Mouse (Mus musculus): ENCODE data around the gene Maz.

Maz gene

GRCm38 (mm10) chr7:127020901-127021562 is 5.8 kb downstream of the Maz start, which contains the start of the genes Gm42742 and Prrt2:
Gm42742 (minus strand) TSS chr7:127021097.
Prrt2 (minus strand) TSS chr7:127021211.
- DNase-seq: peak; percentile 79

- no peak for DNase-seq
Observed at GRCm38 (mm10) chr7:127020491-127020890, 6.3 kb downstream of the Maz start.

- no peak for DNase-seq
Observed at GRCm38 (mm10) chr7:127020031-127020430, 6.8 kb downstream of the Maz start.

GRCm38 (mm10) chr7:127019306-127019960 is 7.4 kb downstream of the Maz start:
- DNase-seq: no peak

- no peak for DNase-seq
Observed at GRCm38 (mm10) chr7:127018416-127019305, 8.2 kb downstream of the Maz start.

- DNase-seq: no peak
Observed at GRCm38 (mm10) chr7:127017950-127018345, 8.9 kb downstream of the Maz start.

GRCm38 (mm10) chr7:127016971-127017949 is 9.6 kb downstream of the Maz start, which contains the start of gene Pagr1a:
Pagr1a (minus strand) TSS chr7:127017352.
- DNase-seq: peak; percentile 100

- DNase-seq: no peak
Observed at GRCm38 (mm10) chr7:127016486-127016938, 10.3 kb downstream of the Maz start.

- DNase-seq: no peak
Observed at GRCm38 (mm10) chr7:127016481-127016485, 10.6 kb downstream of the Maz start, which contains the start of gene Pagr1b. Pagr1b (minus strand) TSS chr7:127016484.

- DNase-seq: peak; percentile 71
Observed at GRCm38 (mm10) chr7:127016081-127016480, 10.8 kb downstream of the Maz start.

- no peak for DNase-seq
Observed at GRCm38 (mm10) chr7:127014993-127015392, 11.8 kb downstream of the Maz start.

GRCm38 (mm10) chr7:127014320-127014719 is 12.5 kb downstream of the Maz start, which contains the start of gene Mvp:
Mvp (minus strand) TSS chr7:127014621.
- peak; percentile 64 for DNase-seq

GRCm38 (mm10) chr7:127013385-127013784 is 13.5 kb downstream of the Maz start:
- DNase-seq: no peak

GRCm38 (mm10) chr7:127012845-127013244 is 14.0 kb downstream of the Maz start:
- no peak for DNase-seq

GRCm38 (mm10) chr7:127012374-127012773 is 14.5 kb downstream of the Maz start:
- no peak for DNase-seq

GRCm38 (mm10) chr7:127011717-127012116 is 15.1 kb downstream of the Maz start:
- no peak for DNase-seq

GRCm38 (mm10) chr7:127011051-127011450 is 15.8 kb downstream of the Maz start:
- DNase-seq: no peak

GRCm38 (mm10) chr7:127009307-127010085 is 17.3 kb downstream of the Maz start:
- no peak for DNase-seq

- no peak for DNase-seq
Observed at GRCm38 (mm10) chr7:127008239-127009019, 18.4 kb downstream of the Maz start.

GRCm38 (mm10) chr7:127007313-127008024 is 19.4 kb downstream of the Maz start:
- no peak for DNase-seq

All from embryo, embryonic 11 days (tissue).